ENCODE assay signal across 23 mouse cellular contexts in the genomic region with DNA sequence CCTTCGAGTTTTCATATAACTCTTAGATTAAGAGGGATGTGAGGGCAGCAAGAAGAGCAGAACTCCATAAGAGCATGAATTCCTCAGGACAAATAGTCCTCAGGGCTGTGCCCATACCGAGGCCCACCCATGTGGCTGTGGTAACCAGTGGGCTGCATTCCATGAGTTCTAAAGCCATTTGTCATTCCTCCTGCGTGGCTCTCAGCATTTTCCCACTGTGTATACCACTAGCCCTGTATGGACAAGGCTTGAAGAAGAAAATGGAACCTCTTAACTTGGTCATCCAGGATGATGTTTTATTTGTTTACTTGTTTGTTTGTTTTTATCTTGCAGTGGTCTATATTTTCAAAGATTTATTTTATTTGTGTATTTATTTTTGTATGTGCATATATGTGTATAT. TPM values are rescaled to one million over a fixed set of nuclear protein-coding genes. Genes with fewer than 3 reads are reported as not detected.
"Had no signal": no experiment of that assay in that cellular context is flagged by ENCODE, and none has a peak within 500 bp of the region (broad histone marks: within the 10 kb centered on the region; RNA-seq: fewer than 3 reads in every experiment).

No protein-coding gene starts in this region.

RNA-seq across cellular contexts. Expression of a gene that starts 29.3 kb away (rescaled TPM):
- polyA plus RNA-seq: heart, embryonic 12.5 days; heart, embryonic 13.5 days; heart, embryonic 14.5 days; heart, embryonic 15.5 days; heart, embryonic 16.5 days; heart, postnatal 0 days; hindbrain, embryonic 10.5 days; hindbrain, embryonic 11.5 days; hindbrain, embryonic 12.5 days; hindbrain, embryonic 14.5 days; hindbrain, embryonic 15.5 days; hindbrain, postnatal 0 days; inflammation-experienced regulatory T-cells, adult 6 months; intestine, embryonic 14.5 days; intestine, embryonic 15.5 days; intestine, embryonic 16.5 days; intestine, postnatal 0 days; kidney, adult 2 months; kidney, embryonic 14.5 days; kidney, embryonic 15.5 days; kidney, embryonic 16.5 days; kidney, postnatal 0 days; large intestine, adult 2 months had no signal
